Mouse (Mus musculus) thymus, adult 2 months (tissue): ENCODE measurements around the gene Hpcal1.

ENCODE experiments used
- CTCF ChIP-seq: fragments of 200-500 bp; IDR thresholded peaks from 2 replicates; pipeline ENCODE4 v1.5.1; 2012; ENCODE audit warnings: mild to moderate bottlenecking, control low read depth, low read length, moderate library complexity, borderline replicate concordance; ENCODE audit not compliant: control insufficient read depth, poor library complexity, insufficient read depth; ENCODE audit errors: extremely low read depth
- POLR2A ChIP-seq: fragments of 200-500 bp; IDR thresholded peaks from 2 replicates; pipeline ENCODE4 v1.6.1; 2012; ENCODE audit warnings: mild to moderate bottlenecking, low read length, control low read depth, moderate library complexity; ENCODE audit not compliant: control insufficient read depth, poor library complexity, insufficient read depth; ENCODE audit errors: extremely low read depth

DNA sequence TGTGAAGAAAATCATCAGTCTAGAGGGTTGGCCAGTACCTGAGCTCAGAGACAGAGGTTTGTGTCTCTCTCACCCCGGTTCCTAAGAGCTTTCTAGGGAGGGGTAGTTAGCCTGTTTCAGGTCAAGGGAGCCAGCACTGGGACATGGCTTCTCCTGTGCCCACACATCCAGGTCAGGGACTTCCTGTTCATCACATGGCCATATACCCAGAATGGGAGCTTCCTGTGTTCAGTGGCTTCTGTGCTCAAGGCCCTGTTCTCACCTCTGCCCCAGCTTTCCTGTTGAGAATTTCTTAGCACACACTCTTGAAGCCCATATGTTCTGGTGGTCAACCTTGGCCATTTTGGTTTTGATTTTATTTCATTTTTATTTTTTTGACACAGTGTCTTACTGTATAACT, 26.6 kb downstream of the Hpcal1 start:
- no peak for TF ChIP-seq POLR2A
- no peak for TF ChIP-seq CTCF
